Mouse (Mus musculus) T-helper 1 cell (primary cell): ENCODE results near the gene Kcne1.

Source experiments
- in situ Hi-C: fragments of 300-600 bp; cut with MboI, MseI; formaldehyde crosslinking; loops from one replicate; pipeline ENCODE4 v1.15.1; 2025; ENCODE audit warnings: high pct_unique_total_duplicates

The Kcne1 gene

DNA sequence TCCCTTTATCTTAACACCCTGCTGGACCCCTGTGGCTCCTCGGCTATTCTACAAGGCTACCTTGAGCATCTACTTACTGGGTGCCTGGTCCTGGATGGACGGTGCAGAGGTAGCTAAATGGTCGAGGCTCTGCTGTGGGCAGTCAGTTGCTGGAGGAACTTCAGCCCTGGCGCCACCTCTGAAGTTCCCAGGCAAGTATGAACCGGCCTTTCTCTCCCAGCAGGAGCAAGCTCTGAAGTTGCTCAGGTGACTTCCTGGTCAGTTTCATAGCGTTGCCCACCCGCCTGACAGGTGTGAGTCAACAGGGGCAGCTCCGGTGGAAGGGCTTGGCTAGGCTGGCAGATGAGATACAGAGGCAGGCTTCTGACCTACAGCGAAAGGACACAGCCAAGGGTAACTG lies at the start of gene Kcne1:
Gene Kcne1, minus strand, starts transcription at position 240 of the 400 bp plus-strand sequence.
- in situ Hi-C loops = loop anchor here (10.0 kb wide), 1 partner anchor 1586 kb away; no protein-coding TSS in a partner anchor

DNA sequence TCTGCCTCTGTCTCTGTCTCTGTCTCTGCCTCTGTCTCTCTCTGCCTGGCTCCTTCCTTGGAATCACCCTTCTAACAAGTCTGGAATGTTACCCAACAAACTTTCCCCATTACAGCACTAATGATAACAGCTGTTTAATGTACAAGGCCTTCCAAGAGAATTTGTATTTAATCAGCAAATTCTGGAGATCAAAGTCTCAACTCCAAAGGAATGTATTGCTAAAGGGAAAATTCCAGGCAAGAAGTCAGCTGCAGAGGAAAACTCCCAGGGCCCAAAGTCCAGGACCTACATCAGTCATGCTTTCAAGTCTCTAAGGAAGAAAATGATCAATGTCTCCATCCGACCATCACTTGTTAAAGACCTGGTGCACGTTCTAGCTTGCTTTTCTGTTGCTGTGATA lies 48.6 kb upstream of the Kcne1 start:
- in situ Hi-C loops = no loop called here

DNA sequence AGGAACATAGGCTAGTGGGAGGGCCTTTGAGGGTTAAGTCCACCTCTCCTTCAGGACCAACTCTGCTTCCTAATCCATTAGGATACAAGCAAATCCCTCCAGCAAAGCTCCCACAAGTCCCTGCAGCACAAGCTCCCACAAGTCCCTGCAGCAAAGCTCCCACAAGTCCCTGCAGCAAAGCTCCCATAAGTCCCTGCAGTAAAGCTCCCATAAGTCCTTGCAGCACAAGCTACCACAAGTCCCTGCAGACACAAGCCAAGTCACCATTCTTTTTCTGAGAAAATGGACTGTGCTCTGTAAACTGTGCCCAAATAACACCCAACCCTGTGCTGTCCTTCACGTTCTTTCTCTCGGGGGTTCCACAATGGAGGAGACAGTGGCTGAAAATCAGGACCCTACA lies 44.9 kb upstream of the Kcne1 start:
- in situ Hi-C loops = no loop called here

DNA sequence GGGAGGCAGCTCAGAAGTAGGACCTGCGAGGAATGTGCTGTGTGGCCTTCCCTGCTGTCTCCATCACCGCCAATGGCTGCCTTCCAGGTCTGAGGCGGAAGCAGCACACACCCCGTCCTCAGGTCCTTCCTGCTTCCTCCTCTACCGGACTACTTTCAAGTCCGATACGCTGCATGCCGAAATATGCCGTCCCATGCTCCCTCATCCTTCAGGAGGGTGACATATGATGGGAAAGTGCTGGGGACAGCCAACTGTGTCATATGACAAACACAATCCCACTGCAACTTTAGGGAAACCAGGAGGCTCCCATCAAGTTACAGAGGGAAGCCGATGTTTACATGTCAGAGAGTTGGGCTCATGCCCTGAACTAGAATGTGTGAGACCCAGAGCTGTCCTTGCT lies 43.8 kb upstream of the Kcne1 start:
- in situ Hi-C loops = no loop called here

DNA sequence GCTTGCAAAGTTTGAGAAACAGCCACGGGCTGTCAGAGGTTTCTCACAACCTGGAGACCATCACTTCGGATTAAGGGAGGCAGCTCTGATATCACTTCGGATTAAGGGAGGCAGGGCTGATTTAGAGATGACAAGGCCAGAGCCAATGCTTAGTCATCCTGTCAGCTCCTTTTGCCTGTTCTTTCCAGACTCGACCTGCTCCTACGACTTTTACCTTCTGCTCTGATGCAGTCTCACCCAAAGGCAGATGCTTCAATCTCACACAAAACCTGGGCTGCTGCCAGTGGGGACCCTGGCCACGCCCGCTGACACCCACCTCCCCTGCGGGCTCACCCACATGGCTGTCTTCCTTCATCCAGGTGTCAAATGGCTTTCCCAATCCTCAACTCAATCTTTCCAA lies 42.9 kb upstream of the Kcne1 start:
- in situ Hi-C loops = no loop called here

DNA sequence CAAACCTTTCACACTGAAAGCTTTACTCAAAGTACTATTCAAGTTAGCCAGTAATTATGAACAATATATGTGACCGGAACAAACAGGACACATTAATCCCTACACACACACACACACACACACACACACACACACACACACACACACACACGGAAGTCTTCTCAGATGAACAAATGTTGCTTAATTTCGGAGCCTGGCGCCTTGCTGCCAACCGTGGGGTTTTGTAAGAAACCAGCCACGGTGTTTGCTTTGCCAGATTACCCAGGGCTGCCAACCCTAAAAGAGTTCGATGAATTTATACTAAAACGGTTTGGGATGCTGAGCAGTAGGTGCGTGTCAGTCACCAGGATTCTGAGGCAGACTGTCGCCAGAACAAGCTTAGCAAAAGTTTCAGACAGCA lies 41.9 kb upstream of the Kcne1 start:
- in situ Hi-C loops = no loop called here

DNA sequence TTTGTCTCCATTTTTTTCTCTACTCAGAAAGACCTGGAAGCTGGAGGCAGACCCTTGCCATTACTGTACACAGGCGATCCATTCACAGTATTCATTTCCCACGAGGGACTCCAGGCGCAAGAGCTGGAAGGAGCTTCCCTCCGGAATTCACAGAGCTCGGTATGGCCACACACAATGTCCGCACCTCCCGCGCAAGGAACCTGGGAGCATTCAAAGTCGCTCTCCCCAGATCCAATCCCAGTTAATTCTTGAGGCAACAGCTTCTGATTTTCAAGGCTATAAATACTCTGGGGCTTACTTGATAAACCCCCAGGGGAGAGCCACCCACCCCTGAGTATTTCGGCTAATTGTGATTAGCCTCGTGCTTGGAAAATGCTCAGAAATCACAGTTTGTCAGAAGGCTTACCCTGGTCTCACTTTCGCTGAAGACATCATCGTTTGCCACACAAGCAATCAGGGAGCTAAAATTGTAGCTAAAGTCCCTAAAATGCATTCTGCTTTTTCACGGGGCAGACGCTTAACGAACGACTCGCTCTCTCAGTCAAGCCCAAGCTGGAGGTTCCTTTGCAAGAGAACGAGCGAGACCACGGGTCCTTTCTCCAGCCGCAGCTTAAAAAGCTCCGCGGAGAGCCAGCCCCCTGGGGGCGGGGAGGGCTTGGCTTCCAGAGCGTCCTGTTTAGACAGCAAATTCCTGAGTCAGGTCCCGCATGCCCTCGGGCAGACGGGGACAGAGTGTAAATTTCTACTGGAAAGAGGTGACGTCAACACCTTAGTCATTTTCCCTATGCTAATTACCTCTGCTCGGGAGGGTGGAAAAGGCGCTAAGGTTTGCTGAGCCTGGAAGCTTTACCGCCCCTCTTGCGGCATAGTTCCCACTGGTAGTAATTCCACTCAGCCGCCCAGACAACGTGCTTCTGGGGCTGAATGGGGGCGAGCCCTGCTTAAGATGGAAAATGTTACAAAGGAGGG lies 40.5 kb upstream of the Kcne1 start:
- in situ Hi-C loops = loop anchor here (5.0 kb wide), 1 partner anchor 43 kb away; no protein-coding TSS in a partner anchor

DNA sequence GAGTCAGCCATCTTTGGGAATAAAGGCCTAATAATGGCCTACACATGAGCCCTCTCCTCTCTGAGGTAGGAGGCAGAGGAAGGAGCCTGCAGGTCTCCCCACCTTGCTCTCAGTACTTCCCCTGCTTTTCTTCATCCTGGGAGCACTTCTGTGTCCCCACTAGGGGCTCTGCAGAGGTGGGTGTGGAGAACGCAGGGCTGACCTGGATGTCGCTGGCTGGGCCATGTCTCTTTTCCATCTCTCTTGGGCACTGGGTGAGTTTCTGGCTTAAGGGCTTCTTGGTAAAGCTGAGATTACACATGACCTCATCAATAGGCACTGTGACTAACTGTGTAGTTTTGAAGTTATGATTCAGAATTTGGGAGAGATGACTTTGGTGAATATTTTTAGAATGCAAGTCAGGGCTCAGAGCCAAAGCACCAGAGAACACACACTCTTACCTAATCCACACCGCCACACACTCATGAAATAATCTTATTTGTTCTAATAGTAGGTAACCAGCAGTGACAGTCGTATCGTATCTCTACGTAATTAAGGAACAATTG lies 39.4 kb upstream of the Kcne1 start:
- in situ Hi-C loops = loop anchor here (5.0 kb wide), 1 partner anchor 44 kb away; no protein-coding TSS in a partner anchor

DNA sequence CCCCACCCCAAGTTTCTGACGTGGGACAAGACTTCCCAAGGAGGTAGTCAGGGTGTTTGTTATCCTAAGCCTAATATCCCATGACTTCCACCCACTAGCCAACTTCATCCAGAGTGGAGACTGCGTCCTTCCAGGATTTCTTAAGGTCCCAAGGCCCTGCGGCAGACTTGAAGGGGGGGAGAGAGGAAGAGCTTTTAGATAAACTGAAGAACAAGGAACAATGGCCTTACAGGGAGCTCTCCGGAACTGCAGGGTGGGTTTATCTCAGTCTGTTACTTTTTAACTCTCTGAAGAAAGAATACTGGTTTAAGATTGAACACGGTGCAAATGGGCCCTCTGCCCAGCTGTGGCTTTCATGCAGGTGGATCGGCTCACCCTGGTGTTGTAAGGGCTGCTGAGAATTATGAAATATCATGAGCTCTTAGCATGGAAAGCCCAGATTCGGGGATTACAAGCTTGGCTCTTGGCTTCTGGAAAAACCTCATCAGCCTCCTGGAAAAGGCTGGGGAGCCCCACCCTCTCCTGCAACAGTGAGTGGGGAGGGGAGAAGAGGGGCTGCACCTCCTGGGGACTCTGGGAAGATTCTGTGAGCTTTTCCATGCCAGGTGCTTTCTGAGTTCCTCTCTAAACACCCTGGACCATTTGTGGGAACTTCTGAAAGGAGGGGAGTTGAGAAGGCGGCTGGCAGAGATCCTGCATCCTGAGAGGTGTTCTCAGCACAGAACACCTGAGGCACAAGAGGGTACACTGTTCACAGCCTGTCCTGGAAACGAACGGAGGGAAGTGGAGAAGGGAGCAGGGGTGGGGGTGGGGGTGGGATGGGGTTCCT lies 38.7 kb upstream of the Kcne1 start:
- in situ Hi-C loops = loop anchor here (5.0 kb wide), 1 partner anchor 44 kb away; no protein-coding TSS in a partner anchor

DNA sequence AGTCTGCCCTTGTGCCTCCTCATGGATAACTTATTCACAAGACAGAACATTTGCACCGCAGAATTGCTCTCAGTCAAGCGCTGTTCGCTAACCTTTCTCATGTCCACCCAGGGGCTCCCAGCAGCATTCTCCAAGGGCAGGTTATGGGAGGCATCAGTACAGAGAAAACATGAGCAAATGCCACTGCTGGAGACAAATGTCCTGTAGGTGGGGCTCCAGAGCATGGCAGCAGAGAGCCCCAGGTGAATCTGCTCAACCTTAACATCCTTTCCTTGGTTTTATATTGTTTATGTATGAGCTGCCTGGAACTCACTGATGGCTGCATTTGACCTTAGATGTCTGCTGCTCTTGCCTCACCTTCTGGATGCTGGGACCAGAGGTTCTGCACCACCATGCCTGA lies 34.5 kb upstream of the Kcne1 start:
- in situ Hi-C loops = no loop called here

DNA sequence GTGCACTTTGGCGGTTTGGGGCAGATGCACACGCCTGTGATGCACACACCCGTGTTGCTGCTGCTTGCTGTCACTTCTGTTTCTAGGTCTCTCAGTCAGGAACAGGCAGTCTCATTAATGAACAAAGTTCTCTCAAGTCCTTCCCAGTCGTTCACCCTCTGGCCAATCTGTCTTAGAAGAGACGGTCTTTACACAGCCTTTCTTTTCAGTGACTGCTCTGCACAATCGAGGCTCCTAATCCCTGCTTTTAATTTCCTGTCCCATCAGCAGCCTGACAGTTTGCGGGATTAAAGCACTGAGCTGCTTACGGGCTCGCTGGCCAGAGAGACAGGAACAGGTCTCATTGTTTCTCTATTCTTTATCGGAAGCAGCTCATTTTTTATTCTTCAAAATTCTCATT lies 28.4 kb upstream of the Kcne1 start:
- in situ Hi-C loops = loop anchor here (10.0 kb wide), 1 partner anchor 1527 kb away; no protein-coding TSS in a partner anchor

DNA sequence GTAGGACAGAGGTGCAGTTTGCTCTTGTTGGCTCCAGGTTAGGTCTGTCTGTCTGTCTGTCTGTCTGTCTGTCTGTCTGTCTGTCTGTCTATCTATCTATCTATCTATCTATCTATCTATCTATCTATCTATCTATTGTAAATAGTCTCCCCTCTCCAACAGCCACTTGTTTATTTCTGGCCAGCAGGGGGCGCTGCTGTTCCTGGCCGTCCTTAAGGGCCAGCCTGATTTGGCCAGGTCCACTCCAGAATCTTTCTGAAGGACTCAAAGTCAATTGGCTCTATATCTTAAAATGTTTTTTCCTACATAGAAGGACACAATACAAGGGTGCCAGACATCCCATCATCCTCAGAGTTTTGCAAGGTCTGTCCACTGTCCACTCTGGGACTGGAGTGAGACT lies 25.8 kb upstream of the Kcne1 start:
- in situ Hi-C loops = loop anchor here (10.0 kb wide), 1 partner anchor 1530 kb away; no protein-coding TSS in a partner anchor

DNA sequence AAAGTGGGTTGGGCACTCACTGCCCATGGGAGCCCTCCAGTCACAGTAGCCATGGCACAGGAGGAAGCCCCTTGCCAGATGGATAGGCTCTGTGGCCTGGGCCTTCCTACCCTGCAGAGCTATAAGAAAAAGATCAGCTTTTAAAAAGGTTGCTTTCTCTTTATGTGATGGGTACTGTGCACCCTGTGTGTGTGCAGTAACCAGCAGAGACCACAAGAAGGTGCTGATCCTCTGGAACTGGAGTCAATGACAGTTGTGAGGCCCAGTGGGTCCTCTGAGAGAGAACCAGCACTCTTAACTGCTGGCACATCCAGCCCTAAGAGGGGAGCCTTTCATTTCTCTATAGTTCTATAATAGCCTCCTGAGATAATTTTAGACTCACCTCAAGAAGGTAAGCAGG lies 24.1 kb upstream of the Kcne1 start:
- in situ Hi-C loops = loop anchor here (10.0 kb wide), 1 partner anchor 1531 kb away; no protein-coding TSS in a partner anchor

DNA sequence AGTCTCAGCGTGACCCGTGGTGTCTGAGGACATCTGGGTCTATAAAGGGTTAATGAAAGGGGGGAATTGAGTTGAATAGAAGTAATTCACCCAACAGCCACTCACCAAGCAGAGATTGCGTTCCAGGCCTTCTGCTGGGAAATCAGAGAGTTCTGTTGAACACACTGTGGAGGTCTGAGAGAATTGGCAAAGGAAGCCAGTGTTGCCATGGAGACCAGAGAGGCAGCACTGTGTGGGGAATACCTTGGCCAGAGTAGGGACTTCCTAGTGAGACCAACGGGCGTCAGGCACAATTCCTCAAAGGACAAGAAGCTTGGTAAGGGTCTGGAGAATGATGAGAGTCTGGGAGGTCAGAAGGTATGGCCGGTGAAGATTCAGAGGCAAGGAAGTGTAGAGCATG lies 23.2 kb upstream of the Kcne1 start:
- in situ Hi-C loops = loop anchor here (10.0 kb wide), 1 partner anchor 1532 kb away; no protein-coding TSS in a partner anchor

DNA sequence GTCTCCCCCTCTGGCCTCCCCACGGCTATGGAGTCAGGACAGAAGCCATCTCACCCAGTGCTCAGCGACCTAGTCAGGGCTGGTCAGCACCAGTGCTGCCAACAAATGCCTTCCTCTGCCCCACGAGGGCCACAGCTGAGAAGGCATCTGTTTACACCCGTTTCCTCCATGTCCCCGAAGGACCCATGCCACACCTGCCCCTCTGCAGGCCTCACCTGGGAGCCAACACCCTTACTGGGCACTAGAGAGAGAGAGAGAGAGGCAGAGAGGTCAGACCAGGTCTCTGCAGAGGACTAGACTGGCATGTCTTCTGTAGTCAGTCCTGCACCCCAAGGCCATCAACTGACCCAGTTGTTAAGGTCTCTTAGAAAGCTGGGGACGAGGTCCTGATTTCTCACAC lies 21.8 kb upstream of the Kcne1 start:
- in situ Hi-C loops = loop anchor here (10.0 kb wide), 1 partner anchor 1534 kb away; no protein-coding TSS in a partner anchor

DNA sequence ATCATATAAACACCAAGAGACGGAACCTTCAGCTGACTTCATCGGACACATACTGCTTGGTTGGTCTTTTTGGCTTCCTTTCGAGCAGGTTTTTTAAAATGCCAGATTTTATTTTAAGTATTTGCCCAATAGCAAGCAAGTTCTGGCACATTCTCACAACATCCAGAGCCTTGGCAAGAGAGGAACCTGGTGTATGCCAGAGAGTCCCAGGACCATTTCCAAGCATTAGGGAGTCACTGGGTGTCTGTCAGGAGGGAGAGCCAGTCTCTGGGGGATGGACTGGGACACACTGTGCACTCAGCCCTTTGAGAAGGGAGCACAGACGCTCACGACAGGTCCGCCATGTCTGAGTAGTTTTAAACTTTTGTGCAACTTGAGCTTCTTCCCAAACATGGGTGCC lies 17.7 kb upstream of the Kcne1 start:
- in situ Hi-C loops = loop anchor here (5.0 kb wide), 1 partner anchor 695 kb away; no protein-coding TSS in a partner anchor

DNA sequence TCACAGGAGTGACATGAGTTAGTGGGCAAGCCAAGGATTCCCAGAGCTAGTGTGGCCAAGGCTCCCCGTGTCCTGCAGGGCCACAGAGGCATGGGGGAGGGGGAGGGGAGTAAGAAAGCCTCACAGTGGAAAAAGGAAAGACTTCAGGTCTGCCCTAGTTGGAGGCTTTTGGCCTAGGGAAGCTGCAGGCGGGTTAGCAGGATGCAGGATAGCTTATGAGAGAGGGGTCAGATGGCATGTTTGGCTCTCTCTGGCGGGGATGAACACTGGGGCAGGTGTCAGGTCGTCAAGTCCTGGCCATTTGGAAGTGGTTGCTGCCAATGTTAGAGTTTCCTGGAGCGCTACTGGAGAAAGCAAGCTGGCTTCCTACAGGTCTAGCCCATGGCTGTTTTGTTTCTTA lies 12.4 kb upstream of the Kcne1 start:
- in situ Hi-C loops = no loop called here

DNA sequence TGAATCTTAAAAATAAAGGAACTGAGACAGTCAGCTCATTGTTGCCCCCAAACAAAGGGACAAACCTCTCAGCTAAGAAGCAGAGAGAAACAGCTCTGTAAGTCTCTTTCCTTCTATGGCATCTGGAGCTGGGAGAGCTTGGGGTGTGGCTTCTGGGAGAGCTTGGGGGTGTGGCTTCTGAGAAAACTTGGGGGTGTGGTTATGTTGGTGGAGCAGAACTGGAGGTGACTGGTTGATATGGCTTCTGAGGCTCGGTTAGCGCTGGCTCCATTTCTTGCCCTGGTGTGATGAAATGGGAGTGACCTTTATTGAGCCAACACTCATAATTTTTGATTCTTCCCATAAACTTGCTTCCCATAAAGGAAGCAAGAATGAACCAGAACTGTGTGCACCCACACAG lies 10.0 kb upstream of the Kcne1 start:
- in situ Hi-C loops = loop anchor here (10.0 kb wide), 1 partner anchor 544 kb away; no protein-coding TSS in a partner anchor

DNA sequence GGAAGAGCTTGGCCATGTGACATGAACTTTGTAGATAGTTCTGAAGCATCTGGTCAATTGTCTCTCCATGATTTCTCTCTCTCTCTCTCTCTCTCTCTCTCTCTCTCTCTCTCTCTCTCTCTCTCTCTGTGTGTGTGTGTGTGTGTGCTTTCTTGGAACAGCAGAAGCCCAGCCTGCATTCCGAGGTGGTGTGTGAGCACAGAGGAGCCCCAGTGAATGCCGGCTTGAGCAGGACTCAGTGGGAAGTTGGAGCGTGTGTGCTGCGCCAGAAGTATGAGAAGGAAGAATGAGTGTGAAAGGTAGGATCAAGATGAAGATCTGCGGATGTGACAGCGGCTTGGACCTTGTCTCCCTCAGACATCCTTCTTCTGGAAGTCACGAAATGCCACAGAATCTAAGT lies 6.2 kb upstream of the Kcne1 start:
- in situ Hi-C loops = loop anchor here (10.0 kb wide), 1 partner anchor 541 kb away; no protein-coding TSS in a partner anchor

DNA sequence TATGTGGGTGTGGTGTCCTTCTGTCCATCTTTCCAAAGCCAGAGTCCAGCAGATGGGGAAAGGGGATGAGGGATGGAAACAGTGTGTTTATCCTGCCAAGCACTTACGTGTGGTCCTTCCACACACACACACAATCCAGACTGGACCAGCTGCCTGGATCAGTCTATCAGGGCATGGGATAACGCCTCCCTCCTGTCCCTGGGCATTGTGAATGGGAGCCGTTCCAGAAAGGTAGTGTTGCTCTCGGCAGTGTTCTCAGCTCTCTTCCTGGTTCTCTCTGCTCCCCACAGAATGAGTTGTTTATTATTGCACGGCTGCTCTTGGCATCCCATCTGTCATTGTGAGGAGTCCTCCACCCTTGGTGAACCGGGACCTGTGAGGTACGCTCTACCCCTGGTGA lies 1.4 kb upstream of the Kcne1 start:
- in situ Hi-C loops = loop anchor here (10.0 kb wide), 1 partner anchor 536 kb away; no protein-coding TSS in a partner anchor

DNA sequence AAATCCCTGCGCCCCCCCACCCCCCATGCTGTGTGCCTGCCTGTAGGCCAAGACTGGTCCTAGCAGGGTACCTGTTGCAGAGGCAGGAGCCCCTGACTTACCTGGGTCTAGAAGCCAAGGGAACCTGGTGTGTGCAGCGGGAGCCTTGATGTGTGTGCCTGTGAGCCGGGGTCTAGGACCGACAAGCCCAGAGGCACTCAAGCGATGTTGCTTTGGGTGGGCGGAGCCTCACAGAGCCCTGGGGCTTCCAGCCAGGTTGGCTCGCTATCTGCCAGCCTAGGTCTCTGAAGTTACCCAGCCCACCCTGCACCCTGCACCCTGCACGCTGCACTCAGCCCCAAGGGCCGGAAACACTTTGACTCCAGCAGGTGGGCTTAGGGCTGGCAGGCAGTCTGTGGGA lies 534 bp downstream of the Kcne1 start:
- in situ Hi-C loops = loop anchor here (10.0 kb wide), 1 partner anchor 1586 kb away; no protein-coding TSS in a partner anchor
